Mouse (Mus musculus) C2C12 (cell line): ENCODE measurements around the gene Pex6. TPM values are rescaled to one million over a fixed set of nuclear protein-coding genes. Genes with fewer than 3 reads are reported as not detected.

ENCODE experiments used
- H3K27me3 ChIP-seq: one replicate; pipeline ENCODE4 v1.6.1; 2011; ENCODE audit not compliant: control insufficient read depth, insufficient read depth, insufficient read length
- H3K36me3 ChIP-seq: one replicate; pipeline ENCODE4 v1.6.1; 2011; ENCODE audit not compliant: control insufficient read depth, insufficient read depth
- H3K4me3 ChIP-seq: one replicate; pipeline ENCODE4 v1.5.1; 2011; ENCODE audit warnings: mild to moderate bottlenecking, control low read depth; ENCODE audit not compliant: poor library complexity, insufficient read depth, severe bottlenecking
- H3K79me2 ChIP-seq: one replicate; pipeline ENCODE4 v1.6.1; 2011; ENCODE audit not compliant: control insufficient read depth, insufficient read depth
- H3K79me3 ChIP-seq: one replicate; pipeline ENCODE4 v1.6.1; 2011; ENCODE audit warnings: low read depth, control low read depth
- H3ac ChIP-seq: one replicate; pipeline ENCODE3; 2011; ENCODE audit warnings: low read depth; ENCODE audit not compliant: control insufficient read depth, insufficient read length
- CEBPB ChIP-seq: IDR thresholded peaks from one replicate; pipeline ENCODE4 v1.6.1; 2011; ENCODE audit warnings: low read depth, mild to moderate bottlenecking, control low read depth, moderate library complexity
- CTCF ChIP-seq: IDR thresholded peaks from one replicate; pipeline ENCODE4 v1.5.1; 2011; ENCODE audit not compliant: control insufficient read depth, insufficient read depth, insufficient read length
- FOSL1 ChIP-seq: IDR thresholded peaks from one replicate; pipeline ENCODE4 v1.8.0; 2011; ENCODE audit warnings: mild to moderate bottlenecking, low read length; ENCODE audit not compliant: poor library complexity, insufficient read depth, severe bottlenecking
- MAX ChIP-seq: IDR thresholded peaks from one replicate; pipeline ENCODE4 v1.6.1; 2011; ENCODE audit warnings: mild to moderate bottlenecking, control low read depth
- MYOD1 ChIP-seq: IDR thresholded peaks from one replicate; pipeline ENCODE4 v1.6.1; 2011; ENCODE audit warnings: low read depth; ENCODE audit not compliant: control insufficient read depth, insufficient read length
- MYOG ChIP-seq: IDR thresholded peaks from one replicate; pipeline ENCODE4 v1.6.1; 2011; ENCODE audit not compliant: control insufficient read depth, insufficient read length; ENCODE audit errors: extremely low read depth
- USF1 ChIP-seq: IDR thresholded peaks from one replicate; pipeline ENCODE4 v1.6.1; 2011; ENCODE audit warnings: low read depth, mild to moderate bottlenecking, control low read depth, moderate library complexity
- polyA plus RNA-seq: library from polyadenylated mRNA; unstranded; fragments of >200 nt; fragmentation: generic; extraction: Trizol; gene quantifications from one replicate; pipeline ENCODE4 v1.2.1, GENCODE M21; 2012; ENCODE audit warnings: missing spikeins

The Pex6 gene
- polyA plus RNA-seq, 1 experiment: 24.7 TPM

GRCm38 (mm10) chr17:46713849-46714248, 2.6 kb downstream of the Pex6 start:
- H3K79me3 ChIP-seq: peaks cover 12% of the 10 kb centered on the region
- TF ChIP-seq MYOG: no peak
- TF ChIP-seq CEBPB: no peak
- no peak for TF ChIP-seq USF1
- TF ChIP-seq MAX: no peak
- TF ChIP-seq MYOD1: no peak
- no peak for TF ChIP-seq FOSL1
- no peak for TF ChIP-seq CTCF
- H3K36me3 ChIP-seq: peaks cover 20% of the 10 kb centered on the region
- no peaks in the 10 kb centered on the region for H3K27me3 ChIP-seq
- peaks cover 27% of the 10 kb centered on the region for H3K79me2 ChIP-seq
- H3K4me3 ChIP-seq: no peak overlapping the region
- H3ac ChIP-seq: no peak overlapping the region

- H3K36me3 ChIP-seq: peaks cover 20% of the 10 kb centered on the region
- peaks cover 12% of the 10 kb centered on the region for H3K79me3 ChIP-seq
- no peaks in the 10 kb centered on the region for H3K27me3 ChIP-seq
- peaks cover 27% of the 10 kb centered on the region for H3K79me2 ChIP-seq
- H3K4me3 ChIP-seq: no peak overlapping the region
- TF ChIP-seq MYOG (no peak), MAX (no peak), USF1 (no peak), MYOD1 (no peak), CEBPB (no peak), FOSL1 (no peak), CTCF (no peak)
- no peak overlapping the region for H3ac ChIP-seq
These were observed 3.7 kb downstream of the Pex6 start for GRCm38 (mm10) chr17:46714756-46715481.

GRCm38 (mm10) chr17:46721077-46721476, 9.8 kb downstream of the Pex6 start:
- no peak overlapping the region for H3K4me3 ChIP-seq
- H3ac ChIP-seq: no peak overlapping the region
- no peaks in the 10 kb centered on the region for H3K79me3 ChIP-seq
- TF ChIP-seq CEBPB (no peak), MYOG (no peak), USF1 (no peak), MAX (no peak), MYOD1 (no peak), CTCF (no peak), FOSL1 (no peak)
- H3K36me3 ChIP-seq: no peaks in the 10 kb centered on the region
- H3K79me2 ChIP-seq: no peaks in the 10 kb centered on the region
- no peaks in the 10 kb centered on the region for H3K27me3 ChIP-seq

- Histone ChIP-seq H3ac (no peak overlapping the region), H3K27me3 (no peaks in the 10 kb centered on the region), H3K79me2 (no peaks in the 10 kb centered on the region), H3K4me3 (no peak overlapping the region), H3K79me3 (no peaks in the 10 kb centered on the region), H3K36me3 (no peaks in the 10 kb centered on the region)
- TF ChIP-seq MYOD1 (no peak), USF1 (no peak), MYOG (no peak)
These were observed 13.3 kb downstream of the Pex6 start for GRCm38 (mm10) chr17:46724477-46725084.

- no peaks in the 10 kb centered on the region for H3K27me3 ChIP-seq
- H3K4me3 ChIP-seq: no peak overlapping the region
- H3ac ChIP-seq: no peak overlapping the region
- H3K79me2 ChIP-seq: no peaks in the 10 kb centered on the region
- TF ChIP-seq MYOG (no peak), CTCF (peak; percentile 21)
- H3K36me3 ChIP-seq: no peaks in the 10 kb centered on the region
- H3K79me3 ChIP-seq: no peaks in the 10 kb centered on the region
These were observed 14.0 kb downstream of the Pex6 start for GRCm38 (mm10) chr17:46725273-46725672.
